Mouse (Mus musculus): ENCODE measurements at regions not wholly inside any gene's neighbourhood (a gene's known extent, or its start where the extent isn't known, plus 50 kb on each side); places are given as distances from the start of the nearest gene placed in this dataset.

- Histone ChIP-seq H3K27ac (no peak overlapping the region), H3K36me3 (no peaks in the 10 kb centered on the region), H3K27me3 (no peaks in the 10 kb centered on the region), H3K4me3 (replicated peaks) (no peak overlapping the region), H3K9ac (replicated peaks) (no peak overlapping the region), H3K4me1 (replicated peaks) (no peaks in the 10 kb centered on the region), H3K4me2 (replicated peaks) (no peak overlapping the region), H3K9me3 (no peaks in the 10 kb centered on the region)
- WGBS = 95% methylated on average over 1 of the region's 1 CpGs
- ATAC-seq = no peak
Observed at GRCm38 (mm10) chr3:19425322-19425721, 203.2 kb downstream of the 1700064H15Rik start.

GRCm38 (mm10) chr3:19424384-19424783, 204.1 kb downstream of the 1700064H15Rik start:
- Histone ChIP-seq H3K9ac (replicated peaks) (no peak overlapping the region), H3K4me3 (replicated peaks) (no peak overlapping the region), H3K27me3 (no peaks in the 10 kb centered on the region), H3K4me2 (replicated peaks) (no peak overlapping the region), H3K4me1 (replicated peaks) (no peaks in the 10 kb centered on the region), H3K27ac (no peak overlapping the region), H3K9me3 (no peaks in the 10 kb centered on the region), H3K36me3 (no peaks in the 10 kb centered on the region)
- no peak for ATAC-seq

GRCm38 (mm10) chr3:19421430-19421944, 207.0 kb downstream of the 1700064H15Rik start:
- no peak overlapping the region for H3K27ac ChIP-seq
- no peaks in the 10 kb centered on the region for H3K4me1 ChIP-seq (replicated peaks)
- H3K9me3 ChIP-seq = no peaks in the 10 kb centered on the region
- H3K36me3 ChIP-seq = no peaks in the 10 kb centered on the region
- no peak for ATAC-seq
- no peak overlapping the region for H3K4me2 ChIP-seq (replicated peaks)
- no peaks in the 10 kb centered on the region for H3K27me3 ChIP-seq
- H3K4me3 ChIP-seq (replicated peaks) = no peak overlapping the region
- H3K9ac ChIP-seq (replicated peaks) = no peak overlapping the region
- 97% methylated on average over 1 of the region's 1 CpGs for WGBS

GRCm38 (mm10) chr3:19420912-19421311, 207.6 kb downstream of the 1700064H15Rik start:
- H3K9ac ChIP-seq (replicated peaks) = no peak overlapping the region

GRCm38 (mm10) chr3:19410938-19411515, 217.4 kb downstream of the 1700064H15Rik start:
- Histone ChIP-seq H3K36me3 (no peaks in the 10 kb centered on the region), H3K27me3 (no peaks in the 10 kb centered on the region), H3K4me3 (replicated peaks) (no peak overlapping the region), H3K4me1 (replicated peaks) (peaks cover 4% of the 10 kb centered on the region; the same call in 1 of the 2 replicates), H3K4me2 (replicated peaks) (no peak overlapping the region), H3K9me3 (no peaks in the 10 kb centered on the region), H3K9ac (replicated peaks) (no peak overlapping the region), H3K27ac (no peak overlapping the region)
- 69% methylated on average over 3 of the region's 3 CpGs for WGBS
- no peak for ATAC-seq

More at GRCm38 (mm10) chr3:19420912-19421311, 207.6 kb downstream of the 1700064H15Rik start:
- Histone ChIP-seq H3K9me3 (no peaks in the 10 kb centered on the region), H3K36me3 (no peaks in the 10 kb centered on the region), H3K27me3 (no peaks in the 10 kb centered on the region), H3K4me3 (replicated peaks) (no peak overlapping the region), H3K4me1 (replicated peaks) (no peaks in the 10 kb centered on the region), H3K4me2 (replicated peaks) (no peak overlapping the region), H3K27ac (no peak overlapping the region)
- ATAC-seq = no peak
- WGBS = 92% methylated on average over 5 of the region's 5 CpGs

- H3K27me3 ChIP-seq = no peaks in the 10 kb centered on the region
- H3K27ac ChIP-seq = no peak overlapping the region
- H3K4me2 ChIP-seq (replicated peaks) = no peak overlapping the region
- H3K9ac ChIP-seq (replicated peaks) = no peak overlapping the region
- no peaks in the 10 kb centered on the region for H3K36me3 ChIP-seq
- no peak overlapping the region for H3K4me3 ChIP-seq (replicated peaks)
- peaks cover 6% of the 10 kb centered on the region; the same call in 1 of the 2 replicates for H3K4me1 ChIP-seq (replicated peaks)
- WGBS = 71% methylated on average over 2 of the region's 2 CpGs
- H3K9me3 ChIP-seq = no peaks in the 10 kb centered on the region
- ATAC-seq = no peak
Observed at GRCm38 (mm10) chr3:19408283-19408682, 220.2 kb downstream of the 1700064H15Rik start.

- no peak for ATAC-seq
- Histone ChIP-seq H3K4me2 (replicated peaks) (no peak overlapping the region), H3K27me3 (no peaks in the 10 kb centered on the region), H3K4me1 (replicated peaks) (peaks cover 6% of the 10 kb centered on the region; the same call in 1 of the 2 replicates), H3K36me3 (no peaks in the 10 kb centered on the region), H3K27ac (no peak overlapping the region), H3K9me3 (no peaks in the 10 kb centered on the region), H3K9ac (replicated peaks) (no peak overlapping the region), H3K4me3 (replicated peaks) (no peak overlapping the region)
- 74% methylated on average over 2 of the region's 2 CpGs for WGBS
Observed at GRCm38 (mm10) chr3:19407591-19408090, 220.8 kb downstream of the 1700064H15Rik start.

GRCm38 (mm10) chr3:19406351-19407151, 221.9 kb downstream of the 1700064H15Rik start:
- Histone ChIP-seq H3K27ac (peak overlapping the region; percentile 49; the same call in 1 of the 2 replicates), H3K4me3 (replicated peaks) (peak overlapping the region; percentile 14), H3K4me1 (replicated peaks) (peaks cover 6% of the 10 kb centered on the region; the same call in 1 of the 2 replicates), H3K9me3 (no peaks in the 10 kb centered on the region), H3K4me2 (replicated peaks) (peak overlapping the region; percentile 37), H3K36me3 (no peaks in the 10 kb centered on the region), H3K9ac (replicated peaks) (no peak overlapping the region), H3K27me3 (no peaks in the 10 kb centered on the region)
- WGBS = 30% methylated on average over 14 of the region's 14 CpGs
- peak; percentile 94 for ATAC-seq

- 54% methylated on average over 2 of the region's 2 CpGs for WGBS
- no peak for ATAC-seq
- no peaks in the 10 kb centered on the region for H3K4me1 ChIP-seq (replicated peaks)
- H3K4me3 ChIP-seq (replicated peaks) = no peak overlapping the region
- no peak overlapping the region for H3K27ac ChIP-seq
- H3K27me3 ChIP-seq = no peaks in the 10 kb centered on the region
- no peak overlapping the region for H3K9ac ChIP-seq (replicated peaks)
- H3K4me2 ChIP-seq (replicated peaks) = no peak overlapping the region
- H3K9me3 ChIP-seq = no peaks in the 10 kb centered on the region
- H3K36me3 ChIP-seq = no peaks in the 10 kb centered on the region
Observed at GRCm38 (mm10) chr3:19385675-19386074, 242.8 kb downstream of the 1700064H15Rik start.

GRCm38 (mm10) chr3:19368998-19369397, 259.5 kb downstream of the 1700064H15Rik start:
- no peak overlapping the region for H3K9ac ChIP-seq (replicated peaks)
- no peaks in the 10 kb centered on the region for H3K9me3 ChIP-seq
- no peaks in the 10 kb centered on the region for H3K4me1 ChIP-seq (replicated peaks)
- no peaks in the 10 kb centered on the region for H3K36me3 ChIP-seq
- H3K4me3 ChIP-seq (replicated peaks) = no peak overlapping the region
- ATAC-seq = no peak
- no peak overlapping the region for H3K27ac ChIP-seq
- WGBS = 86% methylated on average over 1 of the region's 1 CpGs
- no peaks in the 10 kb centered on the region for H3K27me3 ChIP-seq
- no peak overlapping the region for H3K4me2 ChIP-seq (replicated peaks)

- Histone ChIP-seq H3K9me3 (no peaks in the 10 kb centered on the region), H3K4me3 (replicated peaks) (no peak overlapping the region), H3K9ac (replicated peaks) (no peak overlapping the region), H3K4me1 (replicated peaks) (no peaks in the 10 kb centered on the region), H3K4me2 (replicated peaks) (no peak overlapping the region), H3K27me3 (no peaks in the 10 kb centered on the region), H3K27ac (no peak overlapping the region), H3K36me3 (no peaks in the 10 kb centered on the region)
- 79% methylated on average over 2 of the region's 2 CpGs for WGBS
- ATAC-seq = no peak
Observed at GRCm38 (mm10) chr3:19367761-19368160, 260.7 kb downstream of the 1700064H15Rik start.

Data from midbrain, embryonic 13.5 days (tissue).